Comparison of ENCODE assay signal across 8 mouse cellular contexts in the genomic region with DNA sequence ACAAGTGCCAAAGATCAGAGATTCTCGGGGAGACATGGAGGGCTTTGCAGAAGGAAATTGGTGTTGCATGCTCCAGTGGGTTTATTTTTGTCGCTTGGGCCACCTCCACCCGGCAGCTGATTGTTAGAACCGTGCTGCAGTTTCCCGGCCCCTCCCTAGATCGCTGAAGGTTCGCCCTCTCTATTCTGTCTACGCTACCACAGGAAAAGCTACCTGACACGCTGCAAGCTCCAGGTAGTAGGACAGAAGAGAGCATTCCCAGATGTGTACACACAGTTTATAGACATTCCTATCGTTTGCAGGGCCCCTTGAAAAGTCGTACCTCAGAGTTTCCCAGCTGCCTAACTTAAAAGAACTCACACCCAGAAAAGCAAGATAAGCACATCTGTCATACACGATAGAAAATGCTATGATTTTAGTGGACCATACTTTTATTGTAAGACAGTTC. TPM values are rescaled to one million over a fixed set of nuclear protein-coding genes. Genes with fewer than 3 reads are reported as not detected.
DNase-seq lines count a peak whose midpoint lies in the region; ATAC-seq and TF ChIP-seq lines count a peak whose summit lies in the region.

No protein-coding gene starts in this region.

- no peak for TF ChIP-seq EP300 in lung, postnatal 0 days (IDR thresholded peaks at IDR 0.05)
- no peak for TF ChIP-seq EP300 in stomach, postnatal 0 days (optimal IDR thresholded peaks at IDR 0.05)

- H3K9me3 ChIP-seq in heart, embryonic 15.5 days (replicated peaks): no peaks in the 10 kb centered on the region
- H3K9me3 ChIP-seq in hindbrain, embryonic 10.5 days: no peaks in the 10 kb centered on the region
- H3K9me3 ChIP-seq in lung, postnatal 0 days (ENCODE audit: low read length): no peaks in the 10 kb centered on the region
- H3K9me3 ChIP-seq in stomach, postnatal 0 days (ENCODE audit: control insufficient read depth, low read length): no peaks in the 10 kb centered on the region

- H3K4me1 ChIP-seq in heart, embryonic 15.5 days (replicated peaks): peaks cover 31% of the 10 kb centered on the region
- H3K4me1 ChIP-seq in hindbrain, embryonic 10.5 days (replicated peaks): peaks cover 30% of the 10 kb centered on the region
- H3K4me1 ChIP-seq in lung, postnatal 0 days (ENCODE audit: insufficient read depth, low read depth, low read length): peaks cover 12% of the 10 kb centered on the region; the same call in 1 of the 2 replicates
- no peaks in the 10 kb centered on the region for H3K4me1 ChIP-seq in stomach, postnatal 0 days (replicated peaks; ENCODE audit: control insufficient read depth, insufficient read depth)

- H3K27me3 ChIP-seq in heart, embryonic 15.5 days: no peaks in the 10 kb centered on the region
- no peaks in the 10 kb centered on the region for H3K27me3 ChIP-seq in hindbrain, embryonic 10.5 days (ENCODE audit: insufficient read depth, poor library complexity, severe bottlenecking)
- no peaks in the 10 kb centered on the region for H3K27me3 ChIP-seq in lung, postnatal 0 days (replicated peaks; ENCODE audit: insufficient read depth, low read length)
- H3K27me3 ChIP-seq in stomach, postnatal 0 days (ENCODE audit: control insufficient read depth, insufficient read depth, low read length): no peaks in the 10 kb centered on the region

- ATAC-seq in heart, embryonic 15.5 days (replicated peaks; ENCODE audit: insufficient number of reproducible peaks, insufficient read depth, low FRiP score, low read depth): no peak
- ATAC-seq in lung, postnatal 0 days: peak; percentile 11; the same call in 1 of the 2 replicates
- ATAC-seq in stomach, postnatal 0 days (ENCODE audit: low FRiP score, low TSS enrichment): peak; percentile 43

- peaks cover 6% of the 10 kb centered on the region; the same call in 1 of the 2 replicates for H3K36me3 ChIP-seq in heart, embryonic 15.5 days
- H3K36me3 ChIP-seq in hindbrain, embryonic 10.5 days: peaks cover 22% of the 10 kb centered on the region
- H3K36me3 ChIP-seq in lung, postnatal 0 days (ENCODE audit: insufficient read depth, low read length): peaks cover 4% of the 10 kb centered on the region; the same call in 1 of the 2 replicates
- peaks cover under 1% of the 10 kb centered on the region; the same call in 1 of the 2 replicates for H3K36me3 ChIP-seq in stomach, postnatal 0 days (ENCODE audit: control insufficient read depth, insufficient read depth, low read length)

- no peak for TF ChIP-seq CTCF in lung, postnatal 0 days (IDR thresholded peaks at IDR 0.05)
- no peak for TF ChIP-seq CTCF in stomach, postnatal 0 days (IDR thresholded peaks at IDR 0.05; ENCODE audit: low read depth)

- peak overlapping the region; percentile 97 for H3K9ac ChIP-seq in heart, embryonic 15.5 days
- H3K9ac ChIP-seq in lung, postnatal 0 days (replicated peaks; ENCODE audit: low read depth): peak overlapping the region; percentile 97
- H3K9ac ChIP-seq in stomach, postnatal 0 days (ENCODE audit: low read length): peak overlapping the region; percentile 98

- WGBS in heart, embryonic 15.5 days: 0% methylated on average over 12 of the region's 12 CpGs
- 2% methylated on average over 12 of the region's 12 CpGs for WGBS in hindbrain, embryonic 10.5 days
- under 1% methylated on average over 12 of the region's 12 CpGs for WGBS in lung, postnatal 0 days
- 1% methylated on average over 12 of the region's 12 CpGs for WGBS in stomach, postnatal 0 days

- no peak for DNase-seq in heart, adult 9 months (ENCODE audit: low spot score in 2 of 2)
- peak; percentile 56 for DNase-seq in R1 (ENCODE audit: low read depth, low spot score)
- DNase-seq in hindbrain, embryonic 10.5 days (ENCODE audit: low spot score): no peak
- DNase-seq in lung, postnatal 0 days (ENCODE audit: low spot score): peak; percentile 48
- no peak for DNase-seq in stomach, postnatal 0 days (ENCODE audit: low spot score)
- no peak for DNase-seq in gastrocnemius, adult 8-10 months (ENCODE audit: low spot score in 2 of 2)
- DNase-seq in layer of hippocampus, postnatal 25 days (ENCODE audit: extremely low spot score in 1 of 2, low spot score in 1 of 2): no peak

- peak overlapping the region; percentile 98 for H3K27ac ChIP-seq in heart, embryonic 15.5 days
- H3K27ac ChIP-seq in hindbrain, embryonic 10.5 days: peak overlapping the region; percentile 97
- H3K27ac ChIP-seq in lung, postnatal 0 days (ENCODE audit: low read length): peak overlapping the region; percentile 99
- H3K27ac ChIP-seq in stomach, postnatal 0 days (replicated peaks): peak overlapping the region; percentile 97

- peak overlapping the region; percentile 72 for H3K4me2 ChIP-seq in heart, embryonic 15.5 days
- peak overlapping the region; percentile 70 for H3K4me2 ChIP-seq in lung, postnatal 0 days (replicated peaks; ENCODE audit: low read depth, low read length)
- H3K4me2 ChIP-seq in stomach, postnatal 0 days (replicated peaks; ENCODE audit: low read depth): peak overlapping the region; percentile 75

- H3K4me3 ChIP-seq in heart, embryonic 15.5 days: peak overlapping the region; percentile 86
- peak overlapping the region; percentile 91 for H3K4me3 ChIP-seq in hindbrain, embryonic 10.5 days
- H3K4me3 ChIP-seq in lung, postnatal 0 days (ENCODE audit: low read depth, low read length): peak overlapping the region; percentile 97
- H3K4me3 ChIP-seq in stomach, postnatal 0 days (ENCODE audit: low read depth, low read length): peak overlapping the region; percentile 94

RNA-seq across cellular contexts. Expression of gene Capza1, which starts 1.1 kb away (rescaled TPM):
- 149 and 169 TPM in 2 replicates for polyA plus RNA-seq in heart, embryonic 15.5 days (2015; fragmentation: Nextera tagmentation; extraction: Ambion mirVana)
- 188 and 212 TPM in 2 replicates for polyA plus RNA-seq in hindbrain, embryonic 10.5 days (2016; fragmentation: Nextera tagmentation; extraction: Ambion mirVana)
- 110 and 119 TPM in 2 replicates for polyA plus RNA-seq in lung, postnatal 0 days (2015; fragmentation: Nextera tagmentation; extraction: Ambion mirVana)
- polyA plus RNA-seq in stomach, postnatal 0 days (2015; fragmentation: Nextera tagmentation; extraction: Ambion mirVana): 98.9 and 99.4 TPM in 2 replicates
- total RNA-seq in gastrocnemius, adult 8-10 months (2022): 10 to 100 TPM in 3 of 4 experiments, 1 to 10 TPM in 1; 9.9 to 16.3 (median 14.5) TPM
- 10 to 100 TPM; 47.1 to 47.8 TPM for total RNA-seq in layer of hippocampus, postnatal 25 days (2021)

RNA-seq across cellular contexts. Expression of gene St7l, which starts 1.6 kb away (rescaled TPM):
- polyA plus RNA-seq in heart, embryonic 15.5 days (2015; fragmentation: Nextera tagmentation; extraction: Ambion mirVana): 25.3 and 26.9 TPM in 2 replicates
- polyA plus RNA-seq in hindbrain, embryonic 10.5 days (2016; fragmentation: Nextera tagmentation; extraction: Ambion mirVana): 28.7 and 33.7 TPM in 2 replicates
- 28.4 and 32.9 TPM in 2 replicates for polyA plus RNA-seq in lung, postnatal 0 days (2015; fragmentation: Nextera tagmentation; extraction: Ambion mirVana)
- 20.8 and 23.6 TPM in 2 replicates for polyA plus RNA-seq in stomach, postnatal 0 days (2015; fragmentation: Nextera tagmentation; extraction: Ambion mirVana)
- total RNA-seq in gastrocnemius, adult 8-10 months (2022): 10 to 100 TPM; 18.3 to 27.3 (median 21.0) TPM
- 10 to 100 TPM; 36.1 to 43.6 TPM for total RNA-seq in layer of hippocampus, postnatal 25 days (2021)

RNA-seq across cellular contexts. Expression of gene Mov10, which starts 47.0 kb away (rescaled TPM):
- 24.4 and 34.9 TPM in 2 replicates for polyA plus RNA-seq in heart, embryonic 15.5 days (2015; fragmentation: Nextera tagmentation; extraction: Ambion mirVana)
- polyA plus RNA-seq in hindbrain, embryonic 10.5 days (2016; fragmentation: Nextera tagmentation; extraction: Ambion mirVana): 17.0 and 19.8 TPM in 2 replicates
- polyA plus RNA-seq in lung, postnatal 0 days (2015; fragmentation: Nextera tagmentation; extraction: Ambion mirVana): 22.2 and 28.8 TPM in 2 replicates
- polyA plus RNA-seq in stomach, postnatal 0 days (2015; fragmentation: Nextera tagmentation; extraction: Ambion mirVana): 28.1 and 30.4 TPM in 2 replicates
- under 1 TPM; 0.32 to 0.92 (median 0.54) TPM for total RNA-seq in gastrocnemius, adult 8-10 months (2022)
- 10 to 100 TPM in 1 of 2 experiments, 1 to 10 TPM in 1; 7.0 to 12.5 TPM for total RNA-seq in layer of hippocampus, postnatal 25 days (2021)

Comparison
In these comparisons a context has a peak if more than half of its experiments do, and no peak if none do; other contexts are left out.
1. DNase-seq: peak in R1 (single experiment) and lung, postnatal 0 days (single experiment); none in heart, adult 9 months (0 of 2), hindbrain, embryonic 10.5 days (single experiment), stomach, postnatal 0 days (single experiment), gastrocnemius, adult 8-10 months (0 of 2) and layer of hippocampus, postnatal 25 days (0 of 2).
2. Peak in every context shown above with its lines, with median percentiles within 50 percentile points of each other: H3K27ac ChIP-seq, H3K4me2 ChIP-seq, H3K4me3 ChIP-seq and H3K9ac ChIP-seq.